In the genomic region with DNA sequence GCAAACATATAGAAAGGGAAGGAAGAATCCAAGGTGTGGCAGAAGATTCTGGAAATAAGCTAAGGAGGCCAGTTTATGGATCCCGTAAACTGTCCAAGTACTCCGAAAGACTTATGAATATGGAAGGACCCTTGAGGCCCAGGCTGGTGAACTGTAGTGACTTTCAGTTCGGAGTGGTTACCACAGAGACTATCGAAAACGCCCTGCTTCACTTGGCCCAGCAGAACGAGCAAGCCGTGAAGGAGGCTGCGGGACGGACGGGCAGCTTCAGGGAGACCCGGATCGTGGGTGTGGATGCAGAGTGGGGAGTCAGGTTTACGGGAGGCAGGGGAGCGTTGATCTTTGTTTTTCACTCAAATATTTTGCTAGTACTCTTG, we compare ENCODE assay signal across 7 mouse cellular contexts. TPM values are rescaled to one million over a fixed set of nuclear protein-coding genes. Genes with fewer than 3 reads are reported as not detected.
DNase-seq lines count a peak whose midpoint lies in the region; ATAC-seq lines count a peak whose summit lies in the region.

No protein-coding gene starts in this region.

- H3K36me3 ChIP-seq in lung, embryonic 16.5 days (ENCODE audit: control insufficient read depth, insufficient read depth, low read length) = no peaks in the 10 kb centered on the region
- H3K36me3 ChIP-seq in erythroblast, embryonic 14.5 days (ENCODE audit: control insufficient read depth) = peaks cover 42% of the 10 kb centered on the region
- peaks cover 14% of the 10 kb centered on the region for H3K36me3 ChIP-seq in limb, embryonic 13.5 days
- H3K36me3 ChIP-seq in stomach, embryonic 14.5 days (ENCODE audit: control insufficient read depth, insufficient read depth, low read length) = peaks cover 2% of the 10 kb centered on the region; the same call in 1 of the 2 replicates

- 59% methylated on average over 14 of the region's 14 CpGs for WGBS in lung, embryonic 16.5 days
- 56% methylated on average over 14 of the region's 14 CpGs for WGBS in limb, embryonic 13.5 days
- 55% methylated on average over 14 of the region's 14 CpGs for WGBS in stomach, embryonic 14.5 days

- no peak for DNase-seq in lung, postnatal 14 days
- DNase-seq in B cell, adult 2 months = no peak

- H3K4me3 ChIP-seq in lung, embryonic 16.5 days (ENCODE audit: low read length) = peak overlapping the region; percentile 85
- peak overlapping the region; percentile 83 for H3K4me3 ChIP-seq in erythroblast, embryonic 14.5 days (replicated peaks)
- peak overlapping the region; percentile 72 for H3K4me3 ChIP-seq in limb, embryonic 13.5 days
- peak overlapping the region; percentile 70; the same call in 1 of the 2 replicates for H3K4me3 ChIP-seq in stomach, embryonic 14.5 days (ENCODE audit: low read depth, low read length)

- no peaks in the 10 kb centered on the region for H3K9me3 ChIP-seq in lung, embryonic 16.5 days (ENCODE audit: control insufficient read depth, low read length)
- H3K9me3 ChIP-seq in erythroblast, embryonic 14.5 days (ENCODE audit: control insufficient read depth, low read length) = no peaks in the 10 kb centered on the region
- no peaks in the 10 kb centered on the region for H3K9me3 ChIP-seq in limb, embryonic 13.5 days
- no peaks in the 10 kb centered on the region for H3K9me3 ChIP-seq in stomach, embryonic 14.5 days (ENCODE audit: control insufficient read depth, low read depth, low read length)

- H3K27ac ChIP-seq in lung, embryonic 16.5 days (ENCODE audit: low read length) = peak overlapping the region; percentile 10; the same call in 1 of the 2 replicates
- H3K27ac ChIP-seq in limb, embryonic 13.5 days = no peak overlapping the region
- no peak overlapping the region for H3K27ac ChIP-seq in stomach, embryonic 14.5 days (ENCODE audit: low read length)

- H3K4me2 ChIP-seq in lung, embryonic 16.5 days (ENCODE audit: low read depth, low read length) = peak overlapping the region; percentile 84
- peak overlapping the region; percentile 77 for H3K4me2 ChIP-seq in limb, embryonic 13.5 days (replicated peaks)
- H3K4me2 ChIP-seq in stomach, embryonic 14.5 days (replicated peaks; ENCODE audit: low read depth, low read length) = peak overlapping the region; percentile 95

- peak overlapping the region; percentile 86 for H3K9ac ChIP-seq in lung, embryonic 16.5 days (ENCODE audit: low read length)
- peak overlapping the region; percentile 43; the same call in 1 of the 2 replicates for H3K9ac ChIP-seq in limb, embryonic 13.5 days
- H3K9ac ChIP-seq in stomach, embryonic 14.5 days (replicated peaks; ENCODE audit: low read depth, low read length) = no peak overlapping the region

- H3K4me1 ChIP-seq in lung, embryonic 16.5 days (replicated peaks; ENCODE audit: control insufficient read depth, insufficient read depth, low read length) = peaks cover 26% of the 10 kb centered on the region
- H3K4me1 ChIP-seq in erythroblast, embryonic 14.5 days (ENCODE audit: control insufficient read depth) = peaks cover 38% of the 10 kb centered on the region
- peaks cover 27% of the 10 kb centered on the region for H3K4me1 ChIP-seq in limb, embryonic 13.5 days
- peaks cover 17% of the 10 kb centered on the region for H3K4me1 ChIP-seq in stomach, embryonic 14.5 days (ENCODE audit: control insufficient read depth, insufficient read depth, low read length)

- no peaks in the 10 kb centered on the region for H3K27me3 ChIP-seq in lung, embryonic 16.5 days (ENCODE audit: control insufficient read depth, insufficient read depth, low read depth, low read length)
- H3K27me3 ChIP-seq in erythroblast, embryonic 14.5 days (ENCODE audit: control insufficient read depth) = peaks cover 5% of the 10 kb centered on the region
- peaks cover 16% of the 10 kb centered on the region; the same call in 1 of the 2 replicates for H3K27me3 ChIP-seq in limb, embryonic 13.5 days
- no peaks in the 10 kb centered on the region for H3K27me3 ChIP-seq in stomach, embryonic 14.5 days (ENCODE audit: control insufficient read depth, insufficient read depth, low read length)

- ATAC-seq in lung, embryonic 16.5 days (ENCODE audit: low read depth) = peak; percentile 5; the same call in 1 of the 2 replicates
- peak; percentile 35; the same call in 1 of the 2 replicates for ATAC-seq in limb, embryonic 13.5 days (ENCODE audit: low FRiP score, low read depth)
- no peak for ATAC-seq in stomach, embryonic 14.5 days (ENCODE audit: insufficient number of reproducible peaks, insufficient read depth, low FRiP score, low read depth)
- no peak for ATAC-seq in inflammation-experienced regulatory T-cells, adult 6 months

RNA-seq across cellular contexts. Expression of gene Coa3, which starts 0.3 kb away (rescaled TPM):
- 184 and 187 TPM in 2 replicates for polyA plus RNA-seq in lung, embryonic 16.5 days (2015; fragmentation: Nextera tagmentation; extraction: Ambion mirVana)
- polyA plus RNA-seq in erythroblast, embryonic 14.5 days (2012) = 2.2 and 4.5 TPM in 2 replicates
- polyA plus RNA-seq in limb, embryonic 13.5 days (2015; fragmentation: Nextera tagmentation; extraction: Ambion mirVana) = 172 and 175 TPM in 2 replicates
- 207 and 215 TPM in 2 replicates for polyA plus RNA-seq in stomach, embryonic 14.5 days (2014; fragmentation: Nextera tagmentation; extraction: Ambion mirVana)
- 100 to 1,000 TPM; 129 to 132 (median 131) TPM for polyA plus RNA-seq in inflammation-experienced regulatory T-cells, adult 6 months (2017; shearing (Covaris generic))

RNA-seq across cellular contexts. Expression of gene Cntd1, which starts 0.4 kb away (rescaled TPM):
- polyA plus RNA-seq in lung, embryonic 16.5 days (2015; fragmentation: Nextera tagmentation; extraction: Ambion mirVana) = 1.9 and 3.2 TPM in 2 replicates
- polyA plus RNA-seq in erythroblast, embryonic 14.5 days (2012) = 0.02 TPM in 1 of 2 replicates, not detected in the other
- 1.7 and 1.9 TPM in 2 replicates for polyA plus RNA-seq in limb, embryonic 13.5 days (2015; fragmentation: Nextera tagmentation; extraction: Ambion mirVana)
- 0.87 and 1.6 TPM in 2 replicates for polyA plus RNA-seq in stomach, embryonic 14.5 days (2014; fragmentation: Nextera tagmentation; extraction: Ambion mirVana)
- 1 to 10 TPM in 1 of 3 experiments, under 1 TPM in 2; 0.63 to 1.2 (median 0.71) TPM for polyA plus RNA-seq in inflammation-experienced regulatory T-cells, adult 6 months (2017; shearing (Covaris generic))

RNA-seq across cellular contexts. Expression of gene Wnk4, which starts 18.8 kb away (rescaled TPM):
- 5.3 and 5.8 TPM in 2 replicates for polyA plus RNA-seq in lung, embryonic 16.5 days (2015; fragmentation: Nextera tagmentation; extraction: Ambion mirVana)
- polyA plus RNA-seq in erythroblast, embryonic 14.5 days (2012) = 14.8 and 19.5 TPM in 2 replicates
- 8.5 and 10.2 TPM in 2 replicates for polyA plus RNA-seq in limb, embryonic 13.5 days (2015; fragmentation: Nextera tagmentation; extraction: Ambion mirVana)
- polyA plus RNA-seq in stomach, embryonic 14.5 days (2014; fragmentation: Nextera tagmentation; extraction: Ambion mirVana) = 21.9 and 26.8 TPM in 2 replicates
- 1 to 10 TPM in 1 of 3 experiments, under 1 TPM in 1, not detected in 1; 0.75 to 2.9 TPM for polyA plus RNA-seq in inflammation-experienced regulatory T-cells, adult 6 months (2017; shearing (Covaris generic))

RNA-seq across cellular contexts. Expression of gene Becn1, which starts 22.9 kb away (rescaled TPM):
- polyA plus RNA-seq in lung, embryonic 16.5 days (2015; fragmentation: Nextera tagmentation; extraction: Ambion mirVana) = 136 and 151 TPM in 2 replicates
- polyA plus RNA-seq in erythroblast, embryonic 14.5 days (2012) = 17.9 and 19.6 TPM in 2 replicates
- 124 and 127 TPM in 2 replicates for polyA plus RNA-seq in limb, embryonic 13.5 days (2015; fragmentation: Nextera tagmentation; extraction: Ambion mirVana)
- 140 and 144 TPM in 2 replicates for polyA plus RNA-seq in stomach, embryonic 14.5 days (2014; fragmentation: Nextera tagmentation; extraction: Ambion mirVana)
- polyA plus RNA-seq in inflammation-experienced regulatory T-cells, adult 6 months (2017; shearing (Covaris generic)) = 10 to 100 TPM; 62.1 to 87.3 (median 74.1) TPM

RNA-seq across cellular contexts. Expression of gene Vps25, which starts 25.7 kb away (rescaled TPM):
- polyA plus RNA-seq in lung, embryonic 16.5 days (2015; fragmentation: Nextera tagmentation; extraction: Ambion mirVana) = 132 and 135 TPM in 2 replicates
- 16.1 and 19.2 TPM in 2 replicates for polyA plus RNA-seq in erythroblast, embryonic 14.5 days (2012)
- polyA plus RNA-seq in limb, embryonic 13.5 days (2015; fragmentation: Nextera tagmentation; extraction: Ambion mirVana) = 104 and 109 TPM in 2 replicates
- 153 and 154 TPM in 2 replicates for polyA plus RNA-seq in stomach, embryonic 14.5 days (2014; fragmentation: Nextera tagmentation; extraction: Ambion mirVana)
- polyA plus RNA-seq in inflammation-experienced regulatory T-cells, adult 6 months (2017; shearing (Covaris generic)) = 100 to 1,000 TPM; 134 to 144 (median 138) TPM

Comparison
In these comparisons a context has a peak if more than half of its experiments do, and no peak if none do; other contexts are left out.
1. ATAC-seq: peak in lung, embryonic 16.5 days (single experiment) and limb, embryonic 13.5 days (single experiment); none in stomach, embryonic 14.5 days (single experiment) and inflammation-experienced regulatory T-cells, adult 6 months (single experiment).
2. RNA of gene Coa3, which starts 0.3 kb away (polyA plus RNA-seq): 207 to 215 TPM in stomach, embryonic 14.5 days, 184 to 187 TPM in lung, embryonic 16.5 days, 172 to 175 TPM in limb, embryonic 13.5 days and 129 to 132 TPM in inflammation-experienced regulatory T-cells, adult 6 months; 2.2 to 4.5 TPM in erythroblast, embryonic 14.5 days; every median in the first group is over 10 times any median in the second.
3. Peak in every context shown above with its lines, with median percentiles within 50 percentile points of each other: H3K4me2 ChIP-seq and H3K4me3 ChIP-seq.